Mouse (Mus musculus): ENCODE measurements around the gene Kctd12. TPM values are rescaled to one million over a fixed set of nuclear protein-coding genes. Genes with fewer than 3 reads are reported as not detected.

Kctd12 gene
- 4.7 and 5.8 TPM in 2 replicates for polyA plus RNA-seq (2012; rRNA removed)

DNA sequence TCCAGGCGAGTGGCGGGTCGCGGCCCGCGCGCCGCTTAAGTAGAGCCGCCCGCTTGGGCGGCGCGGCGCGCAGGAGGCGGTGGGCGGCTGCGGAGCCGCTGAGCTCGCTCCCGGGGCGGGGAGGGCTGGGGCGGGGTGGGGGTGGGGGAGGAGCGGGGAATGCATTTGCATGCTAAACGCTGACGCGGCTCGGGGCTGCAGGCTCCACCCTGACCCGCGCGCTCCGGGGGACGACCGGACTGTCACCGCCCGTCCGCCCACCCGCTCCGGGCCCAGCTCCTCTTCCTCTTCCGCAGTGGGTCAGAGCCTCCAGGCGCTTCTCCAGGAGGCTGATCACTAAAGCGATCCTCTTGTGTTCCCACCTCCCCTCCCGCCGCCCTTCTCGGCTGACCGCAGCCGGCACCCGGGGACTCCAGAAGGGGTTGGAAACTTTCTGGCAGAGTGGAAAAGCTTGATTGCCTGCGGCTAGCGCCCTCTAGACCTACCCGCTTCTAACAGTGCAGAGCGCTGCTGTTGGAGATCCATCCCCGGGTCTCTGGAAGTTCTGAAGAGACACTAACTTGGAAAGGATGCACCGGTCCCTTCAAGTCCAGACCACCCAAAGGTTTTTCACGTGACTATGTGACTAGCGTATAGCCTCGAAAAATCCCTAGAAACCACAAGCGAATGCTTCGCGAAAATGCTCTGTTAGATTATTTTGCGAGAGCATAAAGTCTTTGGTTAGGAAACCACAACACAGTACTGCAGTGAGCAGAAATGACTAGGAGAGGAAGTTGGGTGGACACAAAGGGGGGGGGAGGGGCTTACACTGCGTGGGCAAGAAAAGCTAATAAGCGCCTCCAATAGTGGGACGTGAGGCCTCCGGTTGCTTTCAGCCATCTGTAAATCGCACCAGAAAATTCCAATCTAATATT lies at the start of gene Kctd12:
Gene Kctd12 (minus strand): TSS at position 11 of the 914 bp plus-strand sequence.
- Histone ChIP-seq H3K36me3 (ENCODE audit: control insufficient read depth, insufficient read depth, low read length) (no peaks in the 10 kb centered on the region), H3K4me3 (ENCODE audit: control insufficient read depth, low read depth, low read length) (peak within 1 kb of the TSS; percentile 96), H3K27ac (ENCODE audit: control insufficient read depth, insufficient read depth, low read depth, low read length) (peak within 1 kb of the TSS; percentile 85), H3K27me3 (ENCODE audit: control insufficient read depth, insufficient read depth, low read length) (no peaks in the 10 kb centered on the region), H3K4me1 (ENCODE audit: control insufficient read depth, insufficient read depth, low read length) (peaks cover 15% of the 10 kb centered on the region)
- no peak for TF ChIP-seq CTCF (IDR thresholded peaks at IDR 0.05; ENCODE audit: control insufficient read depth, insufficient read depth, insufficient replicate concordance, low read depth, low read length)

DNA sequence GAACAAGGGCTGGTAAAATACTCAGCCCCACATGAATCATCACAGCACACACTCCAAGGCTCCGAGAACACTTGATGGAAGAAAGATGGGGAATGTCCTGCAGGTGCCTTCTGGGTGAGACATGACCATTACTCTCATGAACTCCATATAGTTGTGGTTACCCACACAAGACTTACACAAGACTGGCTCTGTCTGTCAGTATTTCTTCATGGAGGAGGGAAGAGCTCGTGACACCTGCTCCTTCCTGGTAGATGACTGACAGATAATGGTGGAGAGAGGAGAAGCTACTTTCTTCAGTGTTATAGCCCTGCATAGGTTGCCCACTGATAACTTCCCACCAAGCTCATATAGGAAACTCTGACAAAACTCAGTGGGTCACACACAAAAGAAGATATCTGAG lies 46.8 kb upstream of the Kctd12 start:
- H3K36me3 ChIP-seq (ENCODE audit: control insufficient read depth, insufficient read depth, low read length), result no peaks in the 10 kb centered on the region
- H3K4me1 ChIP-seq (ENCODE audit: control insufficient read depth, insufficient read depth, low read length), result peaks cover 4% of the 10 kb centered on the region
- no peak overlapping the region for H3K27ac ChIP-seq (ENCODE audit: control insufficient read depth, insufficient read depth, low read depth, low read length)
- TF ChIP-seq POLR2A (IDR thresholded peaks at IDR 0.05; ENCODE audit: control insufficient read depth, low read depth, low read length), result no peak
- no peak for TF ChIP-seq CTCF (IDR thresholded peaks at IDR 0.05; ENCODE audit: control insufficient read depth, insufficient read depth, insufficient replicate concordance, low read depth, low read length)
- no peaks in the 10 kb centered on the region for H3K27me3 ChIP-seq (ENCODE audit: control insufficient read depth, insufficient read depth, low read length)
- H3K4me3 ChIP-seq (ENCODE audit: control insufficient read depth, low read depth, low read length), result no peak overlapping the region

DNA sequence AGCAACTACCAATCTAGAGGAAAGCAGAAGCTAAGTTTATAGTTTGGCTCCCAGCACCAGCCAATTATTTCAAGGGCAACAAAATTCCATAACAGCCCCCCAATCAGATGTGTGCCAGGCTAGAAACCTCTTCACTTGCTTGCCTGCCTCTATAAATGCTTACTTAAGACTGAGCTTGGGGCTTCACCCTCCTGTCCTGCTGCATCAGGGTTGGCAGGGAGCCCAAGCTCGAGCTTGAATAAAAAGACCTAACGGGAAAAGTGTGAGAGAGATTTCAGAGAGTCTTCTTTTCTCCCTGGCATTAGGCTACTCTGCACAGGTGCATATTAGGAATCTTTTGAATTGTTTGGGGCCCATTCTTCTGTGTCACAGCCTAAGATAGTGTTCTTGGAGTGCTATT lies 37.6 kb upstream of the Kctd12 start:
- no peaks in the 10 kb centered on the region for H3K36me3 ChIP-seq (ENCODE audit: control insufficient read depth, insufficient read depth, low read length)
- H3K4me1 ChIP-seq (ENCODE audit: control insufficient read depth, insufficient read depth, low read length), result no peaks in the 10 kb centered on the region
- H3K4me3 ChIP-seq (ENCODE audit: control insufficient read depth, low read depth, low read length), result no peak overlapping the region
- no peak for TF ChIP-seq CTCF (IDR thresholded peaks at IDR 0.05; ENCODE audit: control insufficient read depth, insufficient read depth, insufficient replicate concordance, low read depth, low read length)
- no peak for TF ChIP-seq POLR2A (IDR thresholded peaks at IDR 0.05; ENCODE audit: control insufficient read depth, low read depth, low read length)
- H3K27ac ChIP-seq (ENCODE audit: control insufficient read depth, insufficient read depth, low read depth, low read length), result no peak overlapping the region
- H3K27me3 ChIP-seq (ENCODE audit: control insufficient read depth, insufficient read depth, low read length), result no peaks in the 10 kb centered on the region

DNA sequence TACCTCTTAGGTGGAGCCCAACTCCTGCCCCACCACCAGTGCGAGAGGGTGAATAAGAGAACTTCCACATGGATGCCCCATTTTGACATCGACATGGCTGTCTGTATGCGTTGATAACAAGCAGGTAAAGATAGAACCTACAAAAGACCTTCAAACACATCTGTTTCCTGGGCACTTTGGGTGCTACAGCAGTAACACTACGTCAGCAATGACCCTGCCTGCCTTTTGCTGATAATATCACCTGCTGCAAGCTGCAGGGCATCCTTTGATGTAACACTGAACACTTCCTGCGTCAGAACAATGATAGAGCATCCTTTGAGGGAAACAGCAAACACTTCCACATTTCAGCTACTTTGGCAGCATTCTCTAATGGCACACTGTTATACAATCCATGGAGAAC lies 34.6 kb upstream of the Kctd12 start:
- H3K4me1 ChIP-seq (ENCODE audit: control insufficient read depth, insufficient read depth, low read length), result no peaks in the 10 kb centered on the region; the same call in 1 of the 2 replicates
- no peaks in the 10 kb centered on the region for H3K27me3 ChIP-seq (ENCODE audit: control insufficient read depth, insufficient read depth, low read length)
- no peaks in the 10 kb centered on the region for H3K36me3 ChIP-seq (ENCODE audit: control insufficient read depth, insufficient read depth, low read length)
- H3K4me3 ChIP-seq (ENCODE audit: control insufficient read depth, low read depth, low read length), result no peak overlapping the region
- TF ChIP-seq CTCF (IDR thresholded peaks at IDR 0.05; ENCODE audit: control insufficient read depth, insufficient read depth, insufficient replicate concordance, low read depth, low read length) (no peak), POLR2A (IDR thresholded peaks at IDR 0.05; ENCODE audit: control insufficient read depth, low read depth, low read length) (no peak)
- H3K27ac ChIP-seq (ENCODE audit: control insufficient read depth, insufficient read depth, low read depth, low read length), result no peak overlapping the region

DNA sequence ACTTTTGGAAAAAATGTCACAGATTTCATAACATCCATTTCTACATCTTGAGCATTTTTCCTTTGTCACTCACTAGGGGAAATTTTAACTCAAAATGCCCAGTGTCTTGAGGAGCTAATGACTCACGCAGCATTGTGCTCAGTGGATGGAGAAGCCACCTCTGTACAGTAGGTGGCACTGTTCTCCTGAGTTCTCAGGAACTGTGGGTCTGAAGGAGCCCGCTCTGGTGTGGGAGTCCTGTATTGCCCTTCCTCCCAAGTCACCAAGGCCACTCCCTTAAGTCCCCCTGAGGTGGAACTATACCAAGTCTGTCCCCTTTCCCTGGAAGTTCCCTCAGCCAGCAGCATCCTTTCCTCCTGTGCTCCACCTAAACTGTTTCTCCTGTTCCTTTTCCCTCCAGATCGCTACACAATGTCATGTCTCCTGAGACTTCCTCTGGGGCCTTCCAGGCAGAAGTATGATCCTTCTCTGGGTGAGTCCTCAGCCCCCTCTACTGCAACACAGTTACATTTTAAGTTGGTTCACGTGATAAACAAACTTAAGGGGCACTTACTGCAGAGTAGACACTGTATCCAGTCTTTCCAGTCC lies 30.2 kb upstream of the Kctd12 start:
- Histone ChIP-seq H3K36me3 (ENCODE audit: control insufficient read depth, insufficient read depth, low read length) (no peaks in the 10 kb centered on the region), H3K27ac (ENCODE audit: control insufficient read depth, insufficient read depth, low read depth, low read length) (no peak overlapping the region), H3K4me3 (ENCODE audit: control insufficient read depth, low read depth, low read length) (no peak overlapping the region), H3K27me3 (ENCODE audit: control insufficient read depth, insufficient read depth, low read length) (no peaks in the 10 kb centered on the region), H3K4me1 (ENCODE audit: control insufficient read depth, insufficient read depth, low read length) (no peaks in the 10 kb centered on the region; the same call in 1 of the 2 replicates)
- TF ChIP-seq POLR2A (IDR thresholded peaks at IDR 0.05; ENCODE audit: control insufficient read depth, low read depth, low read length), result no peak
- peak; percentile 60; the same call in 1 of the 2 replicates for TF ChIP-seq CTCF (IDR thresholded peaks at IDR 0.05; ENCODE audit: control insufficient read depth, insufficient read depth, insufficient replicate concordance, low read depth, low read length)

DNA sequence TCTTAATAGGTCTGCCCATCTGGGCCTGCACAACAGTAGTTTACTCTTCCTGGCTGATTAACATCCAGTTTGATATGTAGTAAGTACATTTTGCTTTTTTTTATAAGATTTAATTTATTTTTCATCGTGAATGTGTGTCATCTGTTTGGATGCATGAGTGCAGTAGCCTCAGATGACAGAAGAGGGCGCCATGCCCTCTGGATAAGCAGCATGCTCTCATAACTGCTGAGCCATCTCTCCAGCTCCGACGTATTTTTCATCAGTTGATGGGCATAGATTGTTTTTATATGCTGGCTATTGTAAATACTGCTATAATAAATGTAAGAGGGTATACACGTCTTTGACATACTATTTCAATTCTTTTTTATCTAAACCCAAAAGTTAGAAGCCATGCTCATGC lies 29.3 kb upstream of the Kctd12 start:
- Histone ChIP-seq H3K36me3 (ENCODE audit: control insufficient read depth, insufficient read depth, low read length) (no peaks in the 10 kb centered on the region), H3K27ac (ENCODE audit: control insufficient read depth, insufficient read depth, low read depth, low read length) (no peak overlapping the region), H3K4me3 (ENCODE audit: control insufficient read depth, low read depth, low read length) (no peak overlapping the region), H3K4me1 (ENCODE audit: control insufficient read depth, insufficient read depth, low read length) (no peaks in the 10 kb centered on the region; the same call in 1 of the 2 replicates), H3K27me3 (ENCODE audit: control insufficient read depth, insufficient read depth, low read length) (no peaks in the 10 kb centered on the region)
- TF ChIP-seq POLR2A (IDR thresholded peaks at IDR 0.05; ENCODE audit: control insufficient read depth, low read depth, low read length), result no peak
- TF ChIP-seq CTCF (IDR thresholded peaks at IDR 0.05; ENCODE audit: control insufficient read depth, insufficient read depth, insufficient replicate concordance, low read depth, low read length), result peak; percentile 53; the same call in 1 of the 2 replicates

DNA sequence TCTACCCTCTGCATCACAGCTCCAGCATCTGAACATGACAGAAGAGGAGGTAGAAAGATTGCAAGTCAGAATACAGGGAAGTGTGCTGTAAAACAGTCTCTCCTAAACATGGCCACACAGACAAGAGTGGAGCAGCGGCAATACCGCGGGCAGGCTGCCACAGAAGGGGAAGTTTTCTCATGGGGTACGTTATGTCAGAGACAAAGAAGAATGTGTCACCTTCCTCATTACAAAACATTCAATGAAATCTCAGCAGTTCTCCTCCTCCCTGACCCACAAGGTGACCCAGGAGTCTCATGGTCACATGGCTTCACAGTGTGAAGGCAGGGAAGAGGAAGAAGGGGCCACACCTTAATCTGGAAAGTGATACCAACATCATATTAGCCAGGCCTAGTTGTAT lies 25.3 kb upstream of the Kctd12 start:
- no peak overlapping the region for H3K27ac ChIP-seq (ENCODE audit: control insufficient read depth, insufficient read depth, low read depth, low read length)
- TF ChIP-seq POLR2A (IDR thresholded peaks at IDR 0.05; ENCODE audit: control insufficient read depth, low read depth, low read length), result no peak
- TF ChIP-seq CTCF (IDR thresholded peaks at IDR 0.05; ENCODE audit: control insufficient read depth, insufficient read depth, insufficient replicate concordance, low read depth, low read length), result no peak
- no peaks in the 10 kb centered on the region; the same call in 1 of the 2 replicates for H3K4me1 ChIP-seq (ENCODE audit: control insufficient read depth, insufficient read depth, low read length)
- no peak overlapping the region for H3K4me3 ChIP-seq (ENCODE audit: control insufficient read depth, low read depth, low read length)
- H3K27me3 ChIP-seq (ENCODE audit: control insufficient read depth, insufficient read depth, low read length), result no peaks in the 10 kb centered on the region
- no peaks in the 10 kb centered on the region for H3K36me3 ChIP-seq (ENCODE audit: control insufficient read depth, insufficient read depth, low read length)
